Mouse (Mus musculus): ENCODE measurements around the gene Mroh8.

The Mroh8 gene

DNA sequence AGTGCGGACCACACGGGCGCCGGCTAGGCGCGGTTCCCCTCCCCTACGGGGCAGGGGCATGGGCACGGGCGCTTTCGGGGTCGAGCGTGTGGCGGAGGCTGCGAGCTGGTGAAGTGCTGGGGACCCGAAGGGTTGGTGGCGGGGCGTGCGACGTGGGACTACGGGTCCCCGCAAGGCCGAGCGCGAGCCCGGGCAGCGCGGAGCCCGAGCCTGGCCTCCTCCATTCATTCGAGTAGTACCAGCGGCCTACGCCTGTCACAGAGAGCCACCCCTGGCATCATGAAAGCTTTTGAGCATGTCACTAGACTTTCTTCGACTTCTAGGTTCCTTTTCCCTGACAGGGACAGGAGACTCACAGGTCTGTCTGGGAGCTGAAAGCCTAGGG is at the start of gene Mroh8:
Gene Mroh8, minus strand, starts transcription at position 134 of the 385 bp plus-strand sequence.
- no peak for DNase-seq (ENCODE audit: extremely low spot score, low read depth, low spot score)

DNA sequence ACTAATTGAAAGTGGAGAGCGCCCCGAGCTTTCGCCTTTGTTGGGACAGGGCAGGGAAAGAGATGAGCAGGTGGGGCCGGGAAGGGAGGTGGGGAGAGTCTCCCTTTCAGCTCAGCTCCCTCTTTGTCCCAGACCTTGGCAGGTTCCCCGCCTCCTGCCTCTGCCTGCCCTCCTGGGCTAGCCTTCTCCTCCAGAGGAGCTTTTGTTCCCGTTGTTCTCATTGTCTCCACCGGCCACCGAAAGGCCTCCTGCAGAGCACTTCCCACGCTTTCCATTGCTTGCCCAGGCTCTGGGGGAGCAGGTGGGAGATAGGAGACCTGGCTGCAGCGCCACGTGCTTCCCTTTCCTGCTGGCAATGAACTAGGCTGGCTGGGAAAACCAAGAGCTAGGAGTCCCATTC is 49.2 kb upstream of the Mroh8 start:
- DNase-seq (ENCODE audit: extremely low spot score, low read depth, low spot score), result no peak

DNA sequence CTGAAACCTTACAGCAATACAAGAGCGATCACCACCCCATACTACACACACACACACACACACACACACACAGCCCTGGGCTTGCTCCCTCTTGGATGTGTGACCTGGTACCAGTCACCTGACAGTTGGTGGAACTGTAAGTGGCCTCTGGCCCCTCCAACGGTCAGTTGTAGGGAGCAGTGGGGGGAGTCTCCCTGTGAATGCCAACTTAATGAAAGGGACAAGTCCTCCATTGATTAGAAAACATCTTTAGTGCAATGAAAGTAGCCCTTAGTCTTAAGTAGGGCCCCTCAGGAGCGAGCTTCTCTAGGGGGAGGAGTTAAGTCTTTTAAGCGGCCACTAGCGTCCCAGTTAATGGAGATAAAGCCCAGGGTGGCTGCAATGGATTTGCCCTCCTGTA is 48.8 kb upstream of the Mroh8 start:
- DNase-seq (ENCODE audit: extremely low spot score, low read depth, low spot score), result no peak

DNA sequence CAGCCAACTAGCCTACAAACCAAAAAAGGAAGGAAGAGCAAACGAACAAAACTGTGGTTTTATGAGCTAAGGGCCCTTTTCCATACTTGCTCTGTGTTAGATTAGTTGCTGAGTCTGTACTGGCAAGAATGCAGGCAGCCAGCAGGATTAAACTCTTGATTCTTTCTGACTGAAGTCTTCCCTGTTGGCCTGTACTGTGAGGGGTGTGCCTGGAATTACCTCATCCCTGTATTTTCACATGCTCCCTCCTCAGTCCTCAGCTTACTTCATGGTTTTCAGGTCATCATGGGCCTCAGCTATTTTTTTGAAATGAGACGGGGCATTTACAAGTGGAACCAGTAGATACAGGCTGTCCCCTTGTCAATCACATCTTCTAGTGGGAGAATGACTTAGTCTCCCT is 45.9 kb upstream of the Mroh8 start:
- no peak for DNase-seq (ENCODE audit: extremely low spot score, low read depth, low spot score)

DNA sequence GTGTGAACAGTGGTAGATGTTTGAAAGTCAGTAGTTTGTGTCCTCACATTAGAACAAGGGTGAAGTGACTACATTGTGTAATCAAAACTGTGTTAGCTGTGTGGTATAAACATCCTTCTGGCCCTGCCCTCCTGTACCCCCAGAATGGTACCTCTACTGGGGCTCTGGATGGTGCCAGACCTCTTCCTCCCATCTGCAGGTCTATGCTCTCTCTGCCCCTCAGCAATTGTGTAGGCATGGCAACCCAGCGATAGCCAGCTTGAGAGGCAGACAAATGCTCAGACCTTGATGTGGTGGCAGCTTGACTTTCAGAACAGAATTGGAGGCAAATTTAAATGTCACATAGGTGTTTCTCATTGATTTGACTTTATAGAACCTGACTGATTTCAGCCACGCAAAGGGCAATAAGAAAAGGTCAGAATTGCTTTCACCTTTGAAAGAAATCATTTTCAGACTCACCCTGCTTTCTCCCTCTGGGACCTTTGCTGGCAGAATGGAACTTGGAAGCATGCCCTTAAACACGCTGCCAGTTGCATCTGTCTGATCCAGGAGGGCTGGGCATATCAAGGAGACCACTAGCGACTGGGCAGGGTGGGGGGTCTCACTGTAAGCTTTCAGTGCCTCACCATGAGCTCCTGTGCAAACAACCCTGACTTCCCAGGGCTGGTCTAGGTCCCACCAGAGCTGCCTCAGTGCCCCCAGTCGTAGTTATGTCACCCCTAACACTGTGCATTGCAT is 42.8 kb upstream of the Mroh8 start:
- no peak for DNase-seq (ENCODE audit: extremely low spot score, low read depth, low spot score)

DNA sequence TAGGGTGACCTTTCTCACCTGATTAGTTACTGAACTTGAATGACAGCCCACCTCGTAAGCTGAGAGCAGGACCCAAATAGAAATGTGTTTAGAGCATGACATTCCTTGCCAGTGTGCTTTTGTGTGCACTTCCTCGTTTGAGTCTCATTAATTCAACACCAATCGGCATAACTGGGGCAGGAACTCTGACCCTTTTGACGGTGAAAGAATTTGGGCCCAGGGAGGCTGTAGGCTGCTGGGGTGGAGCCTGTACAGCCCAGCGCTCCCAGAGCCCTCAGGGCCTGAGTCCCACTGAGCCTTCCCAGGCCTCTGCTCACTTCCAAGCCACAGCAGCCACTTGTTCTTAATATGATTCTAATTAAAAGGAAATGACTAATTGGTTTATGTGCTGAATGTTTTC is 41.5 kb upstream of the Mroh8 start:
- no peak for DNase-seq (ENCODE audit: extremely low spot score, low read depth, low spot score)

DNA sequence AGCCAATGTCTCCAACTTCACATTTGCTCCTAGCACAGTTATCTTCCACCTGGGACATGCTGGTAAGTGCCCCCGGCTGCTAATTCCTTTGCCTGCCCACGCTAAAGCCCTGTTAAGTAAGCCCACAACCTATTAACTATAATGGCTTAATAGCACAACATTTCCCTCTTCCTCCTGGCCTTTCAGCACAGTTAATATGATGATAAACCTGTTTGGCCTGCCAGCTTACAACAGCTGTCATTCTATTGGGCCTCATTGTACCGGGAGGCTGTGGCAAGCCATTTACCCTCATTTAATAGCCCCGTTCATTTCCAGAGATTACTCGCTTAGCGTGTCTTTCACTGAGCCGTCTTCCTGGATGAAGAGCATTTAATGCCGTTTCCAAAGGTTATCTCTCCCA is 40.8 kb upstream of the Mroh8 start:
- no peak for DNase-seq (ENCODE audit: extremely low spot score, low read depth, low spot score)

DNA sequence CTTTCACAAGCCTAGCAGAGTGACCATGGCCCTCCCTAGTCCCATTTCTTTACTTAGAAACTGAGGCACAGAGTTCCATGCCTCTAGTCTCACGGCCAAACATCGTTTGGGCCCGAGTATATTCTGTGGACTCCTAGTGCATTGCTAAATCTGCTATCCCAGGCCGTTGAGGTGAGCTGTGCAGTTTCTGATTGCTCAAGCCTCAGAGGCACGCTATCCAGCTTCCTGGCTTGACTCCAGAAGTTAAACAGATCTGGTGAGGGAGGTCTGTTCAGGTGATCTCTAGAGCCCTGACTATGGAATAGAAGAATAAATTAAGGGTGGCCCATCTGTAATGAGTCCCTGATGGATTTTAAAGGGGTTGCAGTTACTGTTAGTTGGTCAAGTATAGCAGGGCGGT is 37.9 kb upstream of the Mroh8 start:
- DNase-seq (ENCODE audit: extremely low spot score, low read depth, low spot score), result no peak

DNA sequence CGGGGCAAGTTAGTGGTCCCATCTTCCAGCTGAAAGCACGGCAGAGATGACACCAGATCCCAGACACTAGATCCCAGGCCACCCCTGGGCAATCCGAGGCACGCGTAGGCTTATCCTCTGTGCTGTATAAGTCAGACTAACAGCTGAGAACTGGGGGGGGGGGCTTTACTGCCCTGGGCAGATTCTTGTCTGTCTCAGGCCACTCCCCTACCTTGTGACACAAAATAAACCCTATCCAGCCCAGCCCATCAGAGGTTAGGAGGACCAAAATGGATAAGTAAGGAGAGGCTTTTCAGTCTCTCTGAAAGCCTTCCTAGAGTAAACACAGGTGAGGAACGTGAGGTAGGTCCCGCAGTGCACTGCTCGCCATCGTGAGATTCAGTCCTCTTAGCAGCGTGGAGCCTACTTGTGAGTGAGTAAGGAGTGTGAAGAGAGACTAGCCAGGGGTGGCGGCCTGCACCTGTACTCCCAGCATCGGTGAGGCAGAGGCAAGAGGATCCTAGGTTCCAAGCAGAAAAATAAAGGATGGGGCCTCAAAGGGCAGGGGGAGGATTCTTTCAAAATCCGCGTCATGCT is 37.1 kb upstream of the Mroh8 start:
- no peak for DNase-seq (ENCODE audit: extremely low spot score, low read depth, low spot score)

DNA sequence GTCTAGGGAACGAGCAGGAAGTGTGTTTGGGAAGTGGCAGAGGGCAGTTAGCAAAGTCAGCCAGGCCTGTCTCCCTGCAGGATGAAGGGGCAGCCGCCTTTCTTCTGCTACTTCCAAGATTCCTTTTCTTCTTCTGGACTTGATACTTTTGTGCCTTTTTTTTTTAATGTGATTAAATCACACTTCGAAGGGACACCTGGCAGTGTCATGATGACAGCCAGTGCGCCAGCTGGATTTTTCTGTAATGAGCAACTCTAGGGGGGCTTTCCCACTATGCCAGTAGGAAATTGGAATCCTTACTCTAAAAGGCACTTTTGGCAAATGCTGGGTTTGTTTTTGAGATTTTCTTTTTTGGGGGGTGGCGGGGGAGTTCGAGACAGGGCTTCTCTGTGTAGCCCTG is 36.1 kb upstream of the Mroh8 start:
- no peak for DNase-seq (ENCODE audit: extremely low spot score, low read depth, low spot score)

DNA sequence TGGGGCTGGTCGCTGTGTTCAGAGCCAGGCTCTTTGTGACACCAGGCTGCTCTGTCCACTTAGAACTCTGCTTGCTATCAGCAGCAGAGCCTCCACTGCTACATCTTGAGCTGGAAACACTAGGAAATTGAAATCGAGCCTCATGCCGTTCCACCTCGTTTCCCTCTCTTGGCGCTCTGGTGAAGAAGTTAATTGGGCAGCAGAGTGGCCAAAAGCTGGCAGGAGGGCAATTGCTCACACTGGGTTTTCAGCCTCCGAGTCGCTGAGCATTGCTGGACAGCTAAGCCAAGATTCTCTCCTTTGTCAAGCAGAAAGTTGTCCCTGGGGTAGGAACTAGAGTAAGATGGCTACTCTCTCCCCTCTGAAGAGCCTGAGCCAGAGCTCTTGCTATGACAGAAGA is 35.0 kb upstream of the Mroh8 start:
- DNase-seq (ENCODE audit: extremely low spot score, low read depth, low spot score), result no peak

DNA sequence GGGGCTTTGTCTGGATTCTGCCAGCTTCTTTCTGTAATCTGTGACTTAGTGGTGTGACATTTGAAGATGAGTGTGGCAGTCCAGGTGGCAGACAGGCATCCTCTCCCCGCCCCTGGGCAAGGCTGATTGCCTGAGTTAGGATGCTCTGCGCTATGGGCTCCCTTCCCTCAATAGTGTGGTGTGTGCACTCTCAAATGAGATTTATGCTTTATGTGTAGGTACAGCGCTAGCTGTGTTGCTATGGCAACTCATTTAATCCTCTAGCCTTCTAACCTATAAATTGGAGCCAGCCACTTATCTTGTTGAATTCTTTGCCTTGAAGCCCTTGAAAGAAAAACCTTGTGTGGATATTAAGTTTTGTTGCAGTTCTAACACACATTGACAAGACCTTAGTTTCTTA is 34.4 kb upstream of the Mroh8 start:
- DNase-seq (ENCODE audit: extremely low spot score, low read depth, low spot score), result no peak

DNA sequence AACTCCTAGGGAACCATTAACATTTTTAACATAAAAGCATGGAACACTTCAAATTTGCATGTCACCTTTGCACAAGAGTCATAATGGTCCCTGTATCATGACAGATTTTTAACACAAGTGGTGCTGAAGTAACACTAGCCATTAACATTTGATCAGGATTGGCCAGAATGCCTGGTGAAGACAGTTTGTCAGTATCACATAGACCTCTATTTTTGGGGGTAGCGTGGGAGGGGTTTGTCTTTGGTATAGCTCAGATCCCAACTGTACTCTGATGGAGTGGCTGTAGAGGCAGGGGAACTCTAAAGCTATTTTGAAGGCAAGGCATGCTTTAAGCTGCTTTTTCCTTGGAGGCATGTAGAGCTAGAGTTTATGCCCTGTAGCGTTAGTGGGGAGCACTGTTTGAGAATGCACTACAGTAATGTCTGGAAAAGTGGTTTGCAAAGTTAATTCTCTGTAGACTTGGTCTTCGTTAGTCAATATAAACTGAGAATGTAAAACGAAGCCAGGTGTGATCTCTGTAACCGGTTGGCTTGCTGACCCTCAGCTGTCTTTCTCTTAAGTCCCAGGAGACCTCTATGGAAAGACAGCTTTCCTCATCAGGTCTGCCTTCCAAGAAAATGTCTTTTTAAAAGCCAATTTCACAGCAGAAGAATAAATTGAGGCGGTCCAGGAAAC is 31.8 kb upstream of the Mroh8 start:
- no peak for DNase-seq (ENCODE audit: extremely low spot score, low read depth, low spot score)

DNA sequence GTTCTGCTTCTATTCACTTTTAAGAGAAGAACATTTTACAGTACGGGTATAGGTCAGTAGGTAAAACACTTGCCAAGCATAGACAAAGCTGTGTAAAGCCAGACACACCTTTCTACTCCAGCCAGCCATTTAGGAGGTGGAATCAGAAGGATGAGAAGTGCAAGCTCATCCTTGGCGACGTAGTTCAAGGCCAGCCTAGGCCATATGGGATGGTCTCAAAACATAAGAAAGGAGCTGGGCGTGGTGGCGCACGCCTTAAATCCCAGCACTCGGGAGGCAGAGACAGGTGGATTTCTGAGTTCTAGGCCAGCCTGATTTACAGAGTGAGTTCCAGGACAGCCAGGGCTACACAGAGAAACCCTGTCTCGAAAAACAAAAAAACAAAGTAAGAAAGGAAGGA is 30.3 kb upstream of the Mroh8 start:
- DNase-seq (ENCODE audit: extremely low spot score, low read depth, low spot score), result no peak

DNA sequence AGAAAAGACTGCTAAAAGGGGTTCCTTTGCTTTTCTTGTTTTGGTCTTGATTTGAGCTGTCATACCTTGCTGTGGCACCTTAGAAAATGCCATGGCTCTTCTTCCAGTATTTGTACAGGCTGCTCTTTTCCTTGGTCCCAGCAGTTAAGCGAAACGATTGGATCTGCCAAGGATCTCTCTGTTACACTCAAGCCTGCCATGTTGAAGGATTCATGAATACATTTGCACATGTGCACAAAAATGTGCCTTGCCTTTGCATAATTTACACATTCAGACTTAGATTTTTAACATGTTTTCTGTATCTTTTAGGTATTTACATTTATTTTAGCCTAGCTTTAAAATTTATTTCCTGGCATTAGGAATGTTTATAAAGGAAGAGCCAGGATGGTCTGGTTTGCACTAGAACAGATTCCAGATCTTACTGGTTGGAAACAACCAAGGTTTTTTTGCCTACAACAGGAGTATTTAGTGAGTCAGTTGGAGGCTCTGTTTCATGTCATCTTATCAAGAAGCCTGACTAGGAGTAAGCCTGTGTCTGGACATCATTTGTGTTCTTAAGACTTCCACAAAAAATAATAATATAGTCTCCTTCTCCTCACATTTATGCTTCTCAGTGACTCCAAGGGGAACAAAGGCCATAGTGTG is 29.0 kb upstream of the Mroh8 start:
- no peak for DNase-seq (ENCODE audit: extremely low spot score, low read depth, low spot score)

DNA sequence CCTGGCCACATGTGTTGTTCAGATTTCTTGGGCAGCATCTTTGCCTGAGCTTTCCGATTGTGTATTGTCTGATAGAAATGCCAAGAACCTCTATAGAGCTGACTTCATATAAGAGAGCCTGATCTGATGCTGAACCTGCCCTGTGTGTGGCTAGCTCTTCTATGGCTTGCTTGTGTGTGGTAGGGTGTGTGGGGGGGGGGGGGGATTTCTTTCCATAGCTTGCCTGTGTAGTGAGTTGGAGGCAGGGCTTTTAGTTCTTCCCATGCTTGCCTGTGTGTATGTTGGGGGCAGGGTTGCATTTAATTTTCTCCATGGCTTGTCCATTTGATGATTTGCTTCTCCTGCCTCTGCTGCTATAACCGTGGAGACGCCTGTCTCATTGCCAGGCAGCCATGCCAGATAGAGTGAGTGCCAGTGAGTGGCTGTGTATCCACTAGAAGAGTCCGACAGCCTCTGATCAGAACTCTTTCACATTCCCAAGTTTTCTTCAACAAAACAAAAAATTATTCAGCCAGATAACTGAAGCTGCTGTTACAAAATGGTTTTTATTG is 28.4 kb upstream of the Mroh8 start:
- no peak for DNase-seq (ENCODE audit: extremely low spot score, low read depth, low spot score)

DNA sequence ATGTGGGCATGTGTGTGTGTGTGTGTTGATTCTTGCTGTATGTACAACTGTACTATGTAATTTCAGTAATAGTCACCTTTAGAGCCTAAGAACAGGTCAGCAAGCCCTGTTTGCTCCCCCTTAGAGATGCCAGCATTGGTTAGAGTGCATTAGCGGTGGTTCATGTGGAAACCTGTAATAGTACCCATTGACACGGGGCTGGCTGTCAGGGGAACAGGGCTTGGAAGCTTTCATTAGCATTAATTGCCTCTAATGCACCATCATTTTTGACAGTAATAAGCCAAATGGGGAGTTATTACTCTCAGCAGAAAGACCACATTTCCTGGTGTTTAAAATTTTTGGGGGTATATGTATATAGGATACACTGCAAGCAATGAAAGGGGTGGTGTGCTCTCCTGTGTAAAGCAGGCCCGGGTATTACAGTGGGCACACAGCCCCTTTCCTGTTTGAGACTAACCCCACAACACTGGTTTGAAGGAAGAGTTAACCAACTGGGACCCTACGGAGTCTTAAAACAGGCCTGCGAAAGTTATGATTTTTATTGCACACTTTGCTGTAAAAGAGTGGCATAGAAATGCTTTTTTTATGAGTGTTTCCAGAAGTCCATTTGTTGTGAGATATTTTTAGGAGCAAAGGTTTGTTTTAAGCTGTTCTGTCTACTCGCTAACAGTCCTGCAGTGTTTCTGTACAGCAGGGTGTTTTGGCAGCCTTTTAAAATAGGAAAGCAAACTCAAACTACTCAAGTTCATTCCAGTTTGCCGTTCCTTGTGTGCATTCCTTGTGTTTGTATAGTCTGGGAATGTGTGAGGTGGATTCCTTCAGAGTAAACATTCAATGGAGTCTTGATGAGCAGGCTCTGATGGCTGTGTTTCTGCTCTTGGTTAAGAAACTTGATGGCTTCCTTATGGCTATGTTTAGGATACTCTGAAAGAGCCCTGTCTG is 27.0 kb upstream of the Mroh8 start:
- DNase-seq (ENCODE audit: extremely low spot score, low read depth, low spot score), result no peak

DNA sequence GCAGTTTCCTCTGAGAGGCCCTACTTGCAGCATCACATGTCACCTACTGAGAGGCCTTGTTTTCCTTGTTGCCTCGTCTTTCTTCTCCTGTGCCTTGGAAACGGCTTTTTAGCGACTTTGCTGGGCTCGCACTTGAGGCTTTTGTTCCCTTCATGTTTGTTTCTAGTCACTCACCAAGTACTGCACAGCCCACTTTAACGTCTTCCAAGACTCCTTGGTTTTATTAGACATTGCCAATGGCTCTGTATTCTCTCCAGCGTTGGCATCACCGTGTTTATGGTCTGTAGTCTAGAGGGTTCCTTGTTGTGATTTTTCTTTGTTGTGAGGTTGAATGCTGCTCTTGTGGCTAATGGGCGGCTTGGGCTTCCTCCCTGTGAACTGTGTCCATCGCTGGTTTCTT is 23.7 kb upstream of the Mroh8 start:
- no peak for DNase-seq (ENCODE audit: extremely low spot score, low read depth, low spot score)

DNA sequence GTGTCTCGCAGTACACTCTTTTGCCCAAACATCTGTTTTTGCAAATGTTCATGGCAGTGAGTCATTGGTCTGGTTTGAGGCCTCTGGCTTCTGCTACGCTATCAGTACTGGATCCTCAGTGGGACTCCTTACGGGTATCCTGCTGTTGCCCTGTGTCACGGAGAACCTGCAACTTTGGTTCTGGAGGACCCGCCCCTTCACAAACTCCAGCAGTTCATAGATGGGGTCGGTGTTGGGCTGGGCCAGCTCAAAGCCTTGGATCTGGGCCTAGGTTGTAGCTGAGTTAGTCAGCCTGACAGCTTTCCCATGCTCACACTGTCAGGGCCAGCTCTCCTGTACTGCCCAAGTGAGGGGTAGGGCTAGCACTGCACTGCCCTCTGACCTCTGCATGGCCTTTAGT is 20.7 kb upstream of the Mroh8 start:
- DNase-seq (ENCODE audit: extremely low spot score, low read depth, low spot score), result no peak

DNA sequence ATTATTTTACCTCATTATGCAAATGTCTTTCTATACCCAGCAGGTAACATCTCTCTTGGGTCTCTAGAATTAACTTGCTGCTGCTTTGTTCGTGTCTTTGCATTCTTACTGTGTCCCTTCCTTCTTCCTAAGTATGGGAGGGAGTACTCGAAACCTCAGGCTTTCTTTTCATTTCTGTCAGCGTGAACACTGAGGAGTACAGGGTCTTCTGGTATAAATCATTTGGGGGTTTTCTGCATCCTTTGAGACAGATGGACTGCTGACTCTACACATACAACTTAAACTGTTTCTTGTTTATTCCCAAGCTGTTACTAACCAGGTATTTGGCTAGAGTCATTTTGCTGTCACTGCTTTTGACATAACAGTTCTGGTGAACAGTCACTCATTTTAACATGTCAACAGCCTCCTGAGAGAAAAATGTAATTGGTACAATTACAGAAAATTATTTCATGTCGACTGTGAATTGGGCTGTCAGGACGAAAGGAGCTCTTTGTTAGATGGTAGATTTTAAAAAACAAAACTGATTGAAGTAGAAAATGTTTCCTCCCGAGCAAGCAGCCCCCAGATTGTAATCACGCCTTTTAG is 16.8 kb upstream of the Mroh8 start:
- DNase-seq (ENCODE audit: extremely low spot score, low read depth, low spot score), result no peak

All from hindlimb bud, embryonic 11.5 days (tissue).